Mouse (Mus musculus) adrenal gland, adult 8-10 months (tissue): Measurements from ENCODE around the gene Atp7b. TPM values are rescaled to one million over a fixed set of nuclear protein-coding genes. Genes with fewer than 3 reads are reported as not detected.

ENCODE experiments used
- DNase-seq: peaks from one replicate; pipeline ENCODE4 v3.0.0; 2022
- total RNA-seq, 4 experiments: library from RNA; stranded (reverse); gene quantifications; 2 replicates each; pipeline ENCODE4 v1.2.4; 2022

The Atp7b gene
- 1 to 10 TPM in 3 of 4 experiments, under 1 TPM in 1; 0.96 to 3.2 (median 1.6) TPM for total RNA-seq

- DNase-seq: no peak
Measured at GRCm38 (mm10) chr8:22059821-22060445, at the start of gene Atp7b. Gene Atp7b, minus strand, starts transcription at chr8:22060305.

DNA sequence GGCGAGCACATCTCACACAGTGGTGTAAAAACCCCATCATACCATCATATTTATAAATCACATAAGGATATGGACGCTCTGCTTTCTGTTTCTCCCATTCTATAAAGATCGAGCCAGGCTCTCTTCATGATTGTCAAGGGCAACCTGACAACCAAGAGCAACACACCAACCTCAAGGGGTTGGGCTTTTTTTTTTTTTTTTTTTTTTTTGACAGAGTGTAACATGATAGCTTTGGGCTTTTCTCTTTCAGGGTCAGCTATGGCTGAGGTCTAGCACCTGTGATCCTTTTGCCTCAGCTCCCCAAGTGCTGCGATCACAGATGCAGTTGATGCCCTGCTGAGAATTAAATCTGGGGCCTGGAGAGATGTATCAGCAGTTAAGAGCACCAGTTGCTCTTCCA, 46.9 kb upstream of the Atp7b start:
- DNase-seq: no peak

GRCm38 (mm10) chr8:22091568-22091967, 31.5 kb upstream of the Atp7b start:
- DNase-seq: no peak

- no peak for DNase-seq
Measured at GRCm38 (mm10) chr8:22089226-22089625, 29.1 kb upstream of the Atp7b start.

GRCm38 (mm10) chr8:22079313-22080007, 19.4 kb upstream of the Atp7b start:
- DNase-seq: no peak

GRCm38 (mm10) chr8:22061126-22061525, 1.0 kb upstream of the Atp7b start:
- no peak for DNase-seq

DNA sequence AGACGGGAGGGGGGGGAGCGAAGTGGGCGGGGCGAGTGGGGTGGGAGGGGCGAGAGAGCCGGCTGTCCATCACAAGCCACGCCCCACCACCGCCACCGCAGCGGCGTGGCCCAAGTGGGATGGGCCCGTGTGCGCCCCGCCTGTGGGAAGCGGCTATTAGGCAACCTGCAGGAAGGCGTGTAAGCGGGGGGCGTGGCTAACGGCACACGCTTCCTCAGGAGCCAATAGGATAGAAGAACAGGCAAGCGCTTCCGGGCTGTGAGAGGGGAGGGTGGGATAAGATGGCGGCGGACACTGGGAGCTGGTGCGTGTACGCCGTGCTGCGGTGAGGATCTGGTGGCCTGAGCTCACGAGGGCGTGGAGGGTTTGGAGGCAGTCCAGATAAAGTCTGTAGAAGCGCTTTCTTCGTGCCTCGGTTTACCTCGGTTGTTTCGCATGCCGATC, 363 bp upstream of the Atp7b start, which contains the start of gene Alg11:
Gene Alg11, plus strand, starts transcription at position 276 of the 444 bp plus-strand sequence.
- DNase-seq: peak; percentile 97

GRCm38 (mm10) chr8:22059153-22059738, 859 bp downstream of the Atp7b start:
- no peak for DNase-seq

DNA sequence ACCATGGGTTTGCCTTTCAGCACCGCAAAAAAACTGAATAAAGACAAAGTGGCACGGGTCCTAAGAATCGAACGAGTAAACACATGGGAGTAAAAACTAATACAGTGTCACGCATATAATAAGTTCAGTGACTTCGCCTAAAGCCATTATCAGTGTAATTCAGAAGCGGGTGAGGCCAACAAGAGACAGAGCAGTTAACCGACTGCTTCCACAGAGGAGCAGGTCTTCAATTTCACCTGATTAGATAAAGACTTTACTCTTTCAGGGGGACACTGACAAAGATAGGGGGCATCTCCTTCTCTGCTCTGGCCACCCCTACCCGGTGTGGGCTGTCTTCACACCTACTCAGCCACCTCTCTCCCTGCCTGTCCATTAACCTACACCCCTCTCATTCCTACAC, 1.7 kb downstream of the Atp7b start:
- DNase-seq: no peak

DNA sequence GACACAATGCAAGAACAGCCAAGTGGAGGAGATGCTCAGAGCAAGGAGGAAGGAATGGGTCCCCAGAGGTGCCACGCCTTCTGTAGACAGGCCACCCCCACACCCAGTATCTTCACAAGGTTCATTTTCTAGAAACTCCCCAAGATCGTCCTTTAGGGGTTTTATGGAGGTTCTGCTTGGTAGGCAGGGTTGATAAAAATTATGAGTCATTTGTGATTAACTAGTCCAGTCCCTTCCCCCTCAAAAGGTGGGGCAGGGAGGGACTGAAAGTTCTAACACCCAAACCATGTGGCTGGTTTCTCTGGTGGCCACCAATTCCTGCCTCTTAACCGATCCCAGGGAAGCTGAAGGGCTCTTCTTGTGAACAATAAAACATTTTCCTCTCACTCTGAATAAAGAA, 3.3 kb downstream of the Atp7b start:
- DNase-seq: no peak

- no peak for DNase-seq
Measured at GRCm38 (mm10) chr8:22055492-22055877, 4.6 kb downstream of the Atp7b start.

GRCm38 (mm10) chr8:22054674-22055491, 5.2 kb downstream of the Atp7b start:
- peak; percentile 12 for DNase-seq

- no peak for DNase-seq
Measured at GRCm38 (mm10) chr8:22047699-22048464, 12.2 kb downstream of the Atp7b start.

GRCm38 (mm10) chr8:22043706-22044105, 16.4 kb downstream of the Atp7b start:
- DNase-seq: no peak

DNA sequence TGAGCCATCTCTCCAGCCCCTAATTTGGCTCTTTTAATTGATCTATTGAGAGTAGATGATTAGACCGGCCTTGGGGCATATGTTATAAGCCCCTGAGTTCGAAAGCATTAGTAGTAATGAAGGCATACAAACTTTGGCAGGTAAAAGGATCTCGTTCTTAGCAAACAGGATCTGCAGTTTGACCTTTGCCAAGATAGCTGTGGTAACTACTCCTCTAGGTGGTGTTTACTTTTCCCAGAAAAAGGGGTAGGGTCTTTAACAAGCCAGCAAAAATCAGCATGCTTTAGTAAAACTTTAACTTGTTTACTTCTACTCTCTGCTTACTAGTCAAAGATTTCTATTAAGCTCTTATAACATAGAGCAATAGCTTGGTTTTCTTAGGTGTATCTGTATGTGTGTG, 17.6 kb downstream of the Atp7b start:
- DNase-seq: no peak

DNA sequence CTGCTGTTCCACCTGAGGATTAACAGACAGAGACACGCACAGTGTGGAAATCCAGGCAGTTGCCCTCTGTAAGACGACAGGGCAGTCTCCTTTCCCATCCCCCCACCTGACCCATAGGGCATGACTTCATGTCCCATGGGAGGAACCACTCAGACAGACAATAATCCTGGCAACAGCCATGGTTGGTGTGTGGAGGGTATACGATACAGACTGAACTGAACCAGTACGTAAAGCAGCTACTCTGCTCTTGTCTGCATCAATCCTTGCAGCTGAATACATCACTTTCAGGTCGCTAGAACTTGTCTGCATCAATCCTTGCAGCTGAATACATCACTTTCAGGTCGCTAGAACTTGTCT, 20.0 kb downstream of the Atp7b start:
- no peak for DNase-seq

- DNase-seq: no peak
Measured at GRCm38 (mm10) chr8:22039468-22040152, 20.5 kb downstream of the Atp7b start.

GRCm38 (mm10) chr8:22037022-22037421, 23.1 kb downstream of the Atp7b start:
- DNase-seq: no peak

GRCm38 (mm10) chr8:22036137-22036536, 24.0 kb downstream of the Atp7b start:
- DNase-seq: no peak

DNA sequence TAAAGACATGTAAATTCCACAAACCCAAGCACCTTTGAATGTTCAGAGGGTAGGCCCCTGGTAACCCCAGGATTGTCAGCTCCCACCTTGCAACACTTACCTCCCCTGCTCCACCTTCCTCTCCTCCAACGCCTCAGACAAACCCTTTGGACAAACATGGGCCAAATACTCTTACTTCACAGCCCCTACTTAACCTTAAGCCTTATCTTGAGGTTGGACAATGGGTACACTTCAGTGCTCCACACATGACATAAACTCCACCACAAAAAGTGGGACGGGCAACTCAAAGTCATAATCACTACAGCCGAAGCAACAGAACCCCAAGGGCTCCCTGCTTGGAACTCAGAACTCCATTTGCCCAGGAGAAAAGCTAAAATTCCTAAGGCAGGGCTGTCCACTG, 29.1 kb downstream of the Atp7b start:
- no peak for DNase-seq

- no peak for DNase-seq
Measured at GRCm38 (mm10) chr8:22028973-22029372, 31.1 kb downstream of the Atp7b start.

DNA sequence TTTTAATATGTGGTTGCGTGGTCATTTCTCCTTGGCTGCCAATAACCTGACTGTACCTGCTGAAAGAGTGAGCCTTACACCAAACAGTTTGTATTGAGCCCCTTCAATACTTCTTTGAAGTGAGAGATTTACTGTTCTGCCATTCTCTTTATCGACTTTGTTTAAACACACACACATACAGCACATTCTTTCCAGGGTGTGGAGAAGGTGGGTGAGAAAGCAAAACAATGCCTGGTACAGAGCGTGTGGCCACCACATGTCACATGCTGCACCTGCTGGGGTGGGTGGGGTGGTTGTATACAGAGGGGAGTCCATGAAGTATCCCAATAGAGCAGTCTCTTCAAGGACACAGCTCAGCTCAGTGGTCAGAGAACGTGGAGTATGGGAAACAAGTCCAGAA, 34.9 kb downstream of the Atp7b start:
- no peak for DNase-seq
